Mouse (Mus musculus) liver, embryonic 14 days (tissue): ENCODE data around the gene Gimap8. TPM values are rescaled to one million over a fixed set of nuclear protein-coding genes. Genes with fewer than 3 reads are reported as not detected.

ENCODE experiments used
- polyA plus RNA-seq: library from polyadenylated mRNA; depleted of rRNA; stranded (reverse); fragments of >200 nt; gene quantifications from 2 replicates; pipeline ENCODE4 v1.2.3, GENCODE M21; 2012; rRNA removed

The Gimap8 gene
- 1.4 and 1.7 TPM in 2 replicates for polyA plus RNA-seq

GRCm38 (mm10) chr6:48646995-48647394 is at the start of gene Gimap8:
Gimap8 (plus strand) TSS chr6:48647234.

GRCm38 (mm10) chr6:48601271-48602079 is 45.6 kb upstream of the Gimap8 start, which contains the start of gene Zfp775:
Zfp775 (plus strand) TSS chr6:48602063.

GRCm38 (mm10) chr6:48626464-48626863 is 20.6 kb upstream of the Gimap8 start, which contains the start of gene AI854703:
AI854703 (plus strand) TSS chr6:48626764.

GRCm38 (mm10) chr6:48675931-48676859 is 29.2 kb downstream of the Gimap8 start, which contains the start of gene Gimap9:
Gimap9 (plus strand) TSS chr6:48676129.

GRCm38 (mm10) chr6:48684319-48684718 is 37.3 kb downstream of the Gimap8 start, which contains the start of gene Gimap4:
Gimap4 (plus strand) TSS chr6:48684549.

Other genes with a start within 250 kb of the Gimap8 start
- gene Zfp467, start 201.4 kb upstream of the Gimap8 start, polyA plus RNA-seq: 1.9 and 2.2 TPM in 2 replicates
- 0.07 TPM in 2 replicates for gene Sspo, start 199.0 kb upstream of the Gimap8 start, polyA plus RNA-seq
- 0.75 and 0.96 TPM in 2 replicates for gene Atp6v0e2, start 109.6 kb upstream of the Gimap8 start, polyA plus RNA-seq
- 2.5 and 2.8 TPM in 2 replicates for gene Lrrc61, start 92.4 kb upstream of the Gimap8 start, polyA plus RNA-seq
- 12.1 and 13.8 TPM in 2 replicates for gene Rarres2, start 74.4 kb upstream of the Gimap8 start, polyA plus RNA-seq
- gene Gm45021, start 57.6 kb upstream of the Gimap8 start, polyA plus RNA-seq: 0.41 TPM in 1 of 2 replicates, not detected in the other
- 5.9 and 6.6 TPM in 2 replicates for gene Repin1, start 53.4 kb upstream of the Gimap8 start, polyA plus RNA-seq
- not detected in 2 replicates for gene Gm44965, start 53.3 kb upstream of the Gimap8 start, polyA plus RNA-seq
- 0.93 and 1.00 TPM in 2 replicates for gene Zfp775, start 45.2 kb upstream of the Gimap8 start, polyA plus RNA-seq
- gene AI854703, start 20.5 kb upstream of the Gimap8 start, polyA plus RNA-seq: 0.24 and 0.33 TPM in 2 replicates
- gene Gimap9, start 28.9 kb downstream of the Gimap8 start, polyA plus RNA-seq: 8.1 and 8.4 TPM in 2 replicates
- gene Gimap4, start 37.3 kb downstream of the Gimap8 start, polyA plus RNA-seq: 5.8 and 6.2 TPM in 2 replicates
- 4.6 and 5.2 TPM in 2 replicates for gene Gimap6, start 61.0 kb downstream of the Gimap8 start, polyA plus RNA-seq
- gene Gm28053, start 71.4 kb downstream of the Gimap8 start, polyA plus RNA-seq: 0.37 and 1.2 TPM in 2 replicates
- gene Gimap7, start 71.4 kb downstream of the Gimap8 start, polyA plus RNA-seq: 0.06 TPM in 1 of 2 replicates, not detected in the other
- 1.4 and 1.7 TPM in 2 replicates for gene Gimap1, start 91.8 kb downstream of the Gimap8 start, polyA plus RNA-seq
- 1.7 TPM in 2 replicates for gene Gimap5, start 99.0 kb downstream of the Gimap8 start, polyA plus RNA-seq
- 0.05 TPM in 2 replicates for gene Gimap3, start 123.6 kb downstream of the Gimap8 start, polyA plus RNA-seq
- gene Tmem176a, start 193.7 kb downstream of the Gimap8 start, polyA plus RNA-seq: 26.8 and 36.0 TPM in 2 replicates
- gene Tmem176b, start 194.3 kb downstream of the Gimap8 start, polyA plus RNA-seq: 97.3 and 116 TPM in 2 replicates
- gene Aoc1, start 225.7 kb downstream of the Gimap8 start, polyA plus RNA-seq: 0.03 TPM in 1 of 2 replicates, not detected in the other